Mouse (Mus musculus) MN1 (cell line): ENCODE measurements around the gene Schip1.

Source experiments
- DNase-seq: peaks from one replicate; pipeline ENCODE4 v3.0.0-alpha.2; 2016; ENCODE audit warnings: low spot score

Gene Schip1

DNA sequence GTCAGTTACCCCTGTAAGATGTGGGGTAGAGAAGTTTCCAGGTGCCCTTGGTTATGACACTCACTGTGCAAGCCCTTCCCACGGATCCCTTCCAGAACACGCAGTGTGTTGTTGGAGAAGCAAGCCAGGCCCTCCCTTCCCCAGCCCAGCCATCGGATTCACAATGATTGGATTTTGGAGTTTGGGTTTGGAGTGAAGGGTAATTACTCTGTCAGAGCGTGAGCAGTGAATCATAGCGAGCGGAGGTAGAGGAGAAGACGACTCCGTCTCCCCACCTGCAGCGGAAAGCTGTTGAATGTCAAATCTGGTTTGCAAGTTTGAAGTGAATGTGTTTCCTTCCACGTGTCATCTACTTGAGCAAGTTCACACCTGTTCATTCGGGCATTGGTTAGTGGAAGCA is 447.7 kb downstream of the Schip1 start:
- DNase-seq = no peak

DNA sequence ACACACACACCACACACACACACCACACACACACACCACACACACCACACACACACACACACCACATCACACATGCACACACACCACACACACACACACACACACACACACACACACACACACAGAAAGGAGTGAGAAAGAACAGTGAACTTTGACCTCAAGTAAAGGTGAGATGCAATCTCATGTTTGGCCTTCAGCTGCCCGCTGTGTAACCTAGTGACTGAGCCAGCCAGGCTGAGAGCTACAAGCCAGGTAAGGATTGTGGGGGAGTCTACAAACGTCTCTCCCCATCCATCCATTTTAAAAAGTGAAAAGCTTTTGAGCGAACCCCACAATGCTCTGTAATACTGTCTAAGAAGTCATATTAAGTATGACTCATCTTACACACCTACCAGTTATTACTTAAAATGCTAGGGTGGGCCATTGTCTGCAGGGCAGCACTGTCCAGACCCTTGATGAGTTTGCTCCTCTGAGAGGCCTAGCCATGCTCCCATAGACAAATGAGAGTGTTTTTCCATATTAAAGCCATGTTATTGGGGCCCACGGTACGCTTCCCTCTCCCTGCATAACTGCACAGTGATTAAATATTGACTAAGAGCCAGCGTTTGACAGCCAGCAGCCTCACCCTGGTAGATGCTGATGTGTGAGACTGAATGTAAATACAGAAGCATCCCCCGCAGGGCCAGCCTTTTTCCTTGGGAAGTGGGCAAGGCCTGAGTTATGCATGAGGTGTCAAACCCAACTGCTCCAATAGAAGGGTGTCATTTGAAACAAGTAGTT is 448.9 kb downstream of the Schip1 start:
- no peak for DNase-seq

DNA sequence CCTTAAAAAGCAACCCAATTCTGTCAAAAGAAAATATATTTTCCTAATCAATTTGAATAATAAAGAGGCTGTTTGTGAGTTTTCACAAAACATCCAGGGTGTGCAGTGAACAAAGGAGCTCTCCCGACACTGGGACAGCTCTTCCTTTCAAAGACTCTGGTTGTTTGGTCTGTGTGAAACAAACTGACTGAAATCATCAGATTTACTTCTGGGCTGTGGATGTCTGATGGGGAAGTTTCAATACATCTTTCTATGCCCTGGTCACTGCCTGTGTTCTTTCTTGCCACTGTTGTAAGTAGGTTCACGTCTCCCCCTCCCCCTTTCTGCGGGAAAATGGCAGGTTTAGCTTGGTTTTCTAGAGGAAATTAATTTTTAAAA is 449.5 kb downstream of the Schip1 start:
- DNase-seq = no peak

GRCm38 (mm10) chr3:68514717-68515116 is 450.1 kb downstream of the Schip1 start:
- no peak for DNase-seq

DNA sequence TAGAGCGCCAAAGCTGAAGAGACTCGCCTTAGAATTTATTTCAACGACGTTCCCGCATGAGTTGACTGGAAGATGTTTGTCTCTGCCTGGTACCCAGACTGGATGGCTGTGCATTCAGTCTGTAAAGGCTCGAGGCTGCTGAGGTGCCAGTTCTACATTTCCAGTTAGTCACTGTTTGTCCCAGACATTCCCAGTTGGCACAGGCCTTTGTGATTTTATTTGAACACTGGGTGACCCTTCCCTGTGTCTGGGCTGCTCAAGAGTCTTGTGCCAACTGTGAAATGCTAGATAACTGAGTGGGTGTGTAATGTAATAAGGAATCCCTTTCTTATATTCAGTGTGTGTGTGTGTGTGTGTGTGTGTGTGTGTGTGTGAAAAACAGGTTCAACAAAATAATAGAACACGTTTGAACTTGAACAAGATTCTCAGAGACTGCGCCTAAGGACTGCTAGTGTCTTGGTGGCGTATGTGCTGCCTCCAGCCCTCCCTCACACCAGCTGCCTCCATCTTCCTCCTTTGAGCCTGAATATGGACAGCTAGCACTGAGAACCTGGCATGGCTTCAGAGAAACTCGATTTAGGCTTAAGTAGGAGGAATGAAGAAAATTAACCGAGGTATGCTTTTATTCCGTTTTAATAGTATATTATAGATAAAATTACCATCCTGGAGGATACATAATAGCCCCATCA is 451.9 kb downstream of the Schip1 start:
- peak; percentile 17 for DNase-seq

- no peak for DNase-seq
These were observed 452.6 kb downstream of the Schip1 start for GRCm38 (mm10) chr3:68517236-68517635.

GRCm38 (mm10) chr3:68518041-68518440 is 453.4 kb downstream of the Schip1 start:
- DNase-seq = no peak

DNA sequence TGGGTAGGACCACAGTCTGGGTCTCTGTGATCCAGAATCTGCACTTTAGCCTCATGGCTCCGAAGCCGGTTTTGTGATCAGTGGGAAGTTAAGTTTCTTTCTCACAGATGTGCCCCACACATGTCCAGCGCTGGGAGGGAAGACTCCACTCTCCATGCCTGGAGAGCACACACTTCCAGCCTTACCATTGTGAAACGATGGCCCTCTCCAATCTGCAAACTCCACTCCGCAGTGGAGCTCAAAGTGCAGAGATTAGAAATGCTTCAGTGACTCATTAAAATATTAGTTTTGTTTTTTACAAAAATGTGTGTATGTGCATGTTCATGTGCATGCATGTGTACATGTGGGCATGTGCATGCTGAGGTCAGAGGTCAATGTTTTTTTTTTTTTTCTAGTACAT is 454.0 kb downstream of the Schip1 start:
- no peak for DNase-seq

DNA sequence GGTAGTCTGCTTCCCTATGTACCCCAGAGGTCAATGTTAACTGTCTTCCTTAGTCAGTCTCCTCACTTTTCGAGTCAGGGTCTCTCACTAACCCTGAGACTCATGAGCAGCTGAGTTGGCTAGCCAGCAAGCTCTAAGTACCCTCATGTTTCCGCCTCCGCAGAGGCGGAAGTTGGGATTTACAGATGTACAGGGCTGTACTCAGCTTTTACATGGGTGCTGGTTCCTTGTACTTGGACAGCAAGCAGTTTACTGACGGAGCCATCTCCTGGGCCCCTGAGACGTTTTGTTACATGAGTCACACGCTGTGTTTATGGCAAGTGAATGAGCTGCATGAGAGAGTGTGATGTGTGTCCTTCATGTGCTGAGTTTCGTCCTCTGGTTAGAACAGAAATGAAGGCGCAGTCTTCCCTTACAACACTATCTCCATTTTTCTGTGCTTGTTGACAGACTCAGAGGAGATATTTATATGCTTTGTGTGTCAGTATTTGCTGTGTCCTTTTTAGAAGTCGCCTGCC is 460.8 kb downstream of the Schip1 start:
- no peak for DNase-seq

DNA sequence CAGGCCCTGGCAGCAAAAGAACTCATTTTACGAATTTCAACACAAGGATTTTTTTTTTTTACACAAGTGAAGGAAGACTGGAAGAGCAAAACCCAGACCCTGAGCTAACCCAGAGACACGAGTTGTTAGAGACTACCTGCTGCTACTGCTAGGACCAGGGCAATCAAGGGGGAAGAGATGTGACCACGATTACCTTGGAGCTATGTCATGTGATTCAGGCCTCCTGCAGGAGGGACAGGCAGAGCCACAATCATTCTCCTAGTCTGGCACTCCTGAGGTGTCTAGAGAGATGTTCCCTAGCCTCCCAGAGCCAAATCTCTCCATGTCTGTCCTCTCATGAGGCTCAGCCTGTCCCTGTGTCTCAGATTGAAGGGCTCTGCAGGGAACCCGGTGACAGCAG is 461.8 kb downstream of the Schip1 start:
- DNase-seq = no peak

DNA sequence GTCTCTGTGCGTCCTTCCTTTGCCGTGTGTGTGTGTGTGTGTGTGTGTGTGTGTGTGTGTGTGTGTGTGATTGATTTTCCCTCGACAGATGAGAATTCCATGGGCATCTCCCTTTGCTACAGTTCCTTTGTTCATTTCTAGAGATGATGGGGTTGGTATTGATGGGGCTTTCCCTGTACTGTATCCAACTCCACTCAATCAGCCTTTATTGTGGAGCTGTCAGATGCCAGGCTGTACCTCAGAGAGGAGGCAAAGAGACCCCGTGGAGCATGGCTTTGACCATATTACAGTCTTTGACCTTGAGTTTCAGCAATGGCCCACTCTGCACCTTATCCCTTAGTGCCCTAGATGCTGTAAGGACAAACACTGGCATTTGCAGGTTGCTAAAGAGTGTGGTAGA is 462.6 kb downstream of the Schip1 start:
- DNase-seq = no peak

GRCm38 (mm10) chr3:68531908-68532307 is 467.3 kb downstream of the Schip1 start:
- DNase-seq = no peak

- DNase-seq = no peak
These were observed 470.0 kb downstream of the Schip1 start for GRCm38 (mm10) chr3:68534571-68535051.

DNA sequence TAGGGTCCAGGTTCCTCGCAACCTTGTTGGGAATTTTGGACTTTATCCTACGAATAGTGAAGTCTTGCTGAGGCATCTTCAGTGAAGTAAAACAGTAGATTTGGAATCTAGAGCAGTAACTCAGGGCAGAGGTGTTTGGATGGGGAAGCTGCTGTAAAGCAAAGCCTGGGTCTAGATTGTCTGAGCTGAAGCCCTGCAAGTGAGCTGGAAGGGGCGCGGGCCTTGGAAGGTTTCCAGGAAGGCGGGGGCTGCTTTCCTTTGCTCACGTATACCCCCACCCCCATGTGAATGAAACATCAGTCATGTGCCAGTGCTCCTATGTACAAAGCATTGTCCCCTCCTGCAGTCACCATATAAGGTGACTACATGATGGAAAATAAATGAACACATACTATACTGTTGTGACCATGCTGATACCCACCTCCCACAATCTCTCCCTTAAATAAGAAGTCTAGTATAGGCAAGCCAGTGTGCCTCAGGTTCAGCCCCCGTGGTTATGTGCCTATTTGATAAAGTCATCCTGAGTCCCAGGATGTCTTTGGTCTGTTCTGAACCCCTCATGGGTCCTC is 470.6 kb downstream of the Schip1 start:
- no peak for DNase-seq

DNA sequence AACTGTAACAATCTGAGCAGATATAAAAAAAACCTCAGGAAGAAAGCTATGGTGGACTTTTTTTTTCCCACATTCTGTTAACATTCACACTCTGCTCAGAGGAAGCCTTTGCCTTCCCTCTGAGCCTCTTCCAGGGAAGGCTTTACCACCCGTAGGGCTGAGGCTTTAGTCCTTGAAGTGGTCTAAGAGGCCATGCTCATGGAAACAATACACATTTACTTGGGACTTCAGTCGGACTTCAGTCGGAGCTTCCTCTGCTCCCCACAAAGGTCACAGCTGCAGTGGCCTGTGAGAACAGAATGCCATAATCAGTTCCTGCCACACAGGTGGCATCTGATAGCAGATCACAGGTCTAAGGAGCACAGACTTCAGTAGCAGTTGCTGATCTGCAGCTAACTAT is 471.5 kb downstream of the Schip1 start:
- no peak for DNase-seq

DNA sequence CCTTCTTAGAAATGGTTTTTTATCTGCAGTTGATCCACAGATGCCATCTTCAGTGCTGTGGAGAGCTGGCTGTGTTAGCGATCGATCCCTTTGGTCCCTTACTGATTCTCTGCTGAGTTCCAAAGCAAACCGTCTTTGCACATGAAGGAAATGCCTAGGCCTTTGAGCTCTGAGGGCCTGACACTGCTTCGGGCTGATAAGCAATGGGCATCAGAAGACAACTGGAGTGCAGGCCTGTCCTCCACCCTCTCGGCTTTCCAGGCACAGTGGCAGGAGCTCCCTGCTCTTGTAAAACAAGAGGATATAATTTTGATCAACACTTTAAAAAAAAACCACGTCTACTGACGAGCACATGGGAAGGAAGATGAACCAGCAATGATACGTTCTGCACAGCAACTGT is 477.1 kb downstream of the Schip1 start:
- no peak for DNase-seq

- DNase-seq = peak; percentile 45
These were observed 478.4 kb downstream of the Schip1 start for GRCm38 (mm10) chr3:68542944-68543501.

GRCm38 (mm10) chr3:68544811-68545210 is 480.2 kb downstream of the Schip1 start:
- DNase-seq = no peak

GRCm38 (mm10) chr3:68545898-68546297 is 481.3 kb downstream of the Schip1 start:
- no peak for DNase-seq

- DNase-seq = no peak
These were observed 490.6 kb downstream of the Schip1 start for GRCm38 (mm10) chr3:68555087-68555662.

- DNase-seq = no peak
These were observed 492.3 kb downstream of the Schip1 start for GRCm38 (mm10) chr3:68556891-68557290.

DNA sequence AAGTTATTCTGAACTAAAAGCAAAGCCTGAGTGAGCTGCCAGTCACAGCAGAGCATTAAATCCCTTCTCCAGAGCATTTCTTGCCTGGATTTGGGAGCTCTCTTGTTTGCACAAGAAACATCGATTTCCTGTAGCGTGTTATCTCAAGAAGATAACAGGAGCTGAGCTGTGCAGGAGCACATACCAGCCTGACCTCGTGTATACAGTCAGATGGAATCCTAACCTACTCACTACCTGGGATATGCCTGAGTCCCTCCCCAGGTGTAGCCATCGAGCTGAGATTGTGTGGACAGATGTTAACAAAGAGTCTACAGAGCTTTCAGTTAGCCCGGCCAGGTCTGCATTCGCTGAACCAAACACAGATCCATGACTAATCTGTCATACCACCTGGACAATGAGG is 494.1 kb downstream of the Schip1 start:
- no peak for DNase-seq
